Mouse (Mus musculus) stomach, embryonic 14.5 days (tissue): ENCODE measurements around the gene Zfp791. TPM values are rescaled to one million over a fixed set of nuclear protein-coding genes. Genes with fewer than 3 reads are reported as not detected.

ENCODE experiments used
- microRNA-seq: library from miRNA; unstranded; fragments of <30 nt; microRNA quantifications from one replicate; pipeline ENCODE4, GENCODE M21; 2016
- polyA plus RNA-seq: library from polyadenylated mRNA; unstranded; fragments of >200 nt; fragmentation: Nextera tagmentation; extraction: Ambion mirVana; gene quantifications from 2 replicates; pipeline ENCODE4 v1.2.1, GENCODE M21; 2014

Gene Zfp791
- polyA plus RNA-seq, 1 experiment from 2014 or later: 1.7 TPM

Small RNAs within 50 kb of the gene (microRNA-seq; reads per million reads assigned to microRNA genes)
- gene Gm23388 (not detected), gene Mir7070 (1.6 reads per million)

Other genes starting within 250 kb of the Zfp791 start
- 29.3 and 30.8 TPM in 2 replicates for gene Gcdh, start 229.2 kb downstream of the Zfp791 start, polyA plus RNA-seq
- gene Klf1, start 221.2 kb downstream of the Zfp791 start, polyA plus RNA-seq: 2.3 and 2.4 TPM in 2 replicates
- 14.7 and 17.9 TPM in 2 replicates for gene Dnase2a, start 214.5 kb downstream of the Zfp791 start, polyA plus RNA-seq
- gene Mast1, start 185.7 kb downstream of the Zfp791 start, polyA plus RNA-seq: 2.2 and 3.2 TPM in 2 replicates
- 0.20 TPM in 1 of 2 replicates, not detected in the other for gene Rtbdn, start 176.1 kb downstream of the Zfp791 start, polyA plus RNA-seq
- gene Gm49661, start 153.7 kb downstream of the Zfp791 start, polyA plus RNA-seq: not detected in 2 replicates
- gene Prdx2, start 153.5 kb downstream of the Zfp791 start, polyA plus RNA-seq: 799 and 888 TPM in 2 replicates
- gene Rnaseh2a, start 153.3 kb downstream of the Zfp791 start, polyA plus RNA-seq: 114 and 125 TPM in 2 replicates
- gene Junb, start 144.4 kb downstream of the Zfp791 start, polyA plus RNA-seq: 16.9 and 23.4 TPM in 2 replicates
- gene Hook2, start 132.5 kb downstream of the Zfp791 start, polyA plus RNA-seq: 34.5 and 34.6 TPM in 2 replicates
- 0.29 and 0.38 TPM in 2 replicates for gene Best2, start 108.6 kb downstream of the Zfp791 start, polyA plus RNA-seq
- 101 and 103 TPM in 2 replicates for gene Asna1, start 97.8 kb downstream of the Zfp791 start, polyA plus RNA-seq
- gene Trir, start 96.3 kb downstream of the Zfp791 start, polyA plus RNA-seq: 132 and 136 TPM in 2 replicates
- gene Tnpo2, start 86.2 kb downstream of the Zfp791 start, polyA plus RNA-seq: 19.0 and 26.5 TPM in 2 replicates
- 31.9 and 32.6 TPM in 2 replicates for gene Fbxw9, start 63.0 kb downstream of the Zfp791 start, polyA plus RNA-seq
- gene Gm5741, start 55.1 kb downstream of the Zfp791 start, polyA plus RNA-seq: not detected in 2 replicates
- gene Dhps, start 51.3 kb downstream of the Zfp791 start, polyA plus RNA-seq: 51.9 and 53.9 TPM in 2 replicates
- 144 and 153 TPM in 2 replicates for gene Wdr83os, start 42.4 kb downstream of the Zfp791 start, polyA plus RNA-seq
- 45.0 and 46.4 TPM in 2 replicates for gene Wdr83, start 41.8 kb downstream of the Zfp791 start, polyA plus RNA-seq
- 41.5 and 45.9 TPM in 2 replicates for gene Man2b1, start 39.8 kb downstream of the Zfp791 start, polyA plus RNA-seq
- gene Cks1brt, start 28.8 kb upstream of the Zfp791 start, polyA plus RNA-seq: not detected in 2 replicates
- not detected in 2 replicates for gene Olfr371, start 102.9 kb upstream of the Zfp791 start, polyA plus RNA-seq
- 109 and 110 TPM in 2 replicates for gene Orc6, start 176.5 kb upstream of the Zfp791 start, polyA plus RNA-seq
- gene Vps35, start 176.7 kb upstream of the Zfp791 start, polyA plus RNA-seq: 133 and 134 TPM in 2 replicates